Mouse (Mus musculus) MEL (cell line): ENCODE results near the gene Apol8. TPM values are rescaled to one million over a fixed set of nuclear protein-coding genes. Genes with fewer than 3 reads are reported as not detected.
"Not testable (repeated sequence)": the region's sequence is repeated elsewhere in the genome, so short reads cannot be mapped to it uniquely, and the experiment has no call there.

Experiments used
- DNase-seq: peaks from one replicate; pipeline ENCODE4 v3.0.0; 2011; ENCODE audit warnings: low read depth, low spot score
- H3K27ac ChIP-seq: 2 replicates; pipeline ENCODE4 v1.5.1; 2012; ENCODE audit warnings: low read depth, mild to moderate bottlenecking, control low read depth, low read length, moderate library complexity; ENCODE audit not compliant: control insufficient read depth
- H3K27me3 ChIP-seq, 2 experiments: fragments of 150-350 bp in 1 of 2; sonication (generic) in 1 of 2; 2 replicates each; pipeline ENCODE4 v1.6.1; 2012; ENCODE audit warnings: low read length in 2 of 2, mild to moderate bottlenecking in 2 of 2, improper control_type of control experiment in 1 of 2, moderate library complexity in 1 of 2; ENCODE audit not compliant: insufficient read depth in 2 of 2, control insufficient read depth in 1 of 2
- H3K36me3 ChIP-seq, 2 experiments: 2 replicates each; pipeline ENCODE4 v1.6.1; 2012 to 2014; ENCODE audit warnings: low read length in 2 of 2, improper control_type of control experiment in 1 of 2, inconsistent platforms in 1 of 2, mild to moderate bottlenecking in 1 of 2; ENCODE audit not compliant: insufficient read depth in 2 of 2, control insufficient read depth in 1 of 2
- H3K4me1 ChIP-seq, 2 experiments: fragments of 150-350 bp in 1 of 2; sonication (generic) in 1 of 2; 2 replicates each; pipeline ENCODE4 v1.6.1; 2012; ENCODE audit warnings: low read length in 2 of 2, improper control_type of control experiment in 1 of 2, mild to moderate bottlenecking in 1 of 2; ENCODE audit not compliant: insufficient read depth in 2 of 2, control insufficient read depth in 1 of 2
- H3K4me3 ChIP-seq, 2 experiments: fragments of 150-350 bp in 1 of 2; sonication (generic) in 1 of 2; 2 replicates each; pipeline ENCODE4 v1.5.1; 2012; ENCODE audit warnings: low read depth in 2 of 2, low read length in 2 of 2, mild to moderate bottlenecking in 2 of 2, moderate library complexity in 2 of 2, control low read depth in 1 of 2, improper control_type of control experiment in 1 of 2; ENCODE audit not compliant: control insufficient read depth in 1 of 2, insufficient read depth in 1 of 2
- H3K79me2 ChIP-seq: 2 replicates; pipeline ENCODE4 v1.6.1; 2012; ENCODE audit warnings: mild to moderate bottlenecking, low read length, moderate library complexity; ENCODE audit not compliant: control insufficient read depth, poor library complexity, insufficient read depth
- H3K9ac ChIP-seq: 2 replicates; pipeline ENCODE4 v1.6.1; 2012; ENCODE audit warnings: low read depth, mild to moderate bottlenecking, control low read depth, low read length, moderate library complexity; ENCODE audit not compliant: control insufficient read depth, poor library complexity, severe bottlenecking
- H3K9me3 ChIP-seq: fragments of 150-350 bp; sonication (generic); replicated peaks from 2 replicates; pipeline ENCODE4 v1.6.1; 2012; ENCODE audit warnings: mild to moderate bottlenecking, low read length, improper control_type of control experiment, moderate library complexity; ENCODE audit not compliant: insufficient read depth
- polyA plus RNA-seq, 2 experiments: library from polyadenylated mRNA; stranded (reverse) in 1 of 2; unstranded in 1 of 2; fragments of >175 nt in 1 of 2; fragments of >200 nt in 1 of 2; gene quantifications; 2 replicates each; pipeline versions ENCODE4 v1.2.1 to v1.2.4; 2012; ENCODE audit warnings: low replicate concordance in 2 of 2, low read depth in 1 of 2; ENCODE audit not compliant: insufficient read length in 2 of 2, insufficient read depth in 1 of 2, missing spikeins in 1 of 2
- total RNA-seq: library from RNA; depleted of rRNA; stranded (reverse); fragments of 300-350 nt; gene quantifications from 2 replicates; pipeline ENCODE4 v1.2.3, GENCODE M21; 2012; rRNA removed

Gene Apol8
- total and polyA plus RNA-seq, 3 experiments: 0.74 to 1.4 TPM; not detected in 1

- not testable (repeated sequence) for H3K4me1 ChIP-seq, H3K4me3 ChIP-seq, DNase-seq
Measured at GRCm38 (mm10) chr15:77705306-77705705, 51.5 kb downstream of the Apol8 start.

GRCm38 (mm10) chr15:77698656-77699055 lies 58.1 kb downstream of the Apol8 start, which contains the start of gene Apol7e:
Gene Apol7e (plus strand): TSS chr15:77698857.
- not testable (repeated sequence) for H3K4me3 ChIP-seq, DNase-seq, H3K27ac ChIP-seq, H3K9ac ChIP-seq, H3K36me3 ChIP-seq, H3K4me1 ChIP-seq, H3K79me2 ChIP-seq, H3K27me3 ChIP-seq, H3K9me3 ChIP-seq

More at GRCm38 (mm10) chr15:77705306-77705705, 51.5 kb downstream of the Apol8 start:
- H3K9me3 ChIP-seq, H3K36me3 ChIP-seq, H3K27me3 ChIP-seq, H3K9ac ChIP-seq, H3K79me2 ChIP-seq, H3K27ac ChIP-seq: not testable (repeated sequence)

Other genes starting within 250 kb of the Apol8 start
- gene Apol11a, start 248.7 kb downstream of the Apol8 start, total RNA-seq: 0.12 TPM in 1 of 2 replicates, not detected in the other
- gene Apol11a, start 248.7 kb downstream of the Apol8 start, polyA plus RNA-seq: not detected
- gene Apol7c, start 223.7 kb downstream of the Apol8 start, total RNA-seq: not detected in 2 replicates
- gene Apol7c, start 223.7 kb downstream of the Apol8 start, polyA plus RNA-seq: not detected
- gene 1700025B11Rik, start 195.1 kb downstream of the Apol8 start, total RNA-seq: not detected in 2 replicates
- not detected for gene 1700025B11Rik, start 195.1 kb downstream of the Apol8 start, polyA plus RNA-seq
- 0.07 and 0.08 TPM in 2 replicates for gene Apol10b, start 160.9 kb downstream of the Apol8 start, total RNA-seq
- gene Apol10b, start 160.9 kb downstream of the Apol8 start, polyA plus RNA-seq: under 1 TPM in 1 of 2 experiments, not detected in 1; 0.19 TPM
- gene Gm36245, start 157.7 kb downstream of the Apol8 start, total RNA-seq: not detected in 2 replicates
- gene Gm36245, start 157.7 kb downstream of the Apol8 start, polyA plus RNA-seq: not detected
- 0.52 and 1.3 TPM in 2 replicates for gene Apol11b, start 113.7 kb downstream of the Apol8 start, total RNA-seq
- under 1 TPM in 1 of 2 experiments, not detected in 1; 0.39 TPM for gene Apol11b, start 113.7 kb downstream of the Apol8 start, polyA plus RNA-seq
- gene Apol7e, start 58.1 kb downstream of the Apol8 start, total RNA-seq: not detected in 2 replicates
- gene Apol7e, start 58.1 kb downstream of the Apol8 start, polyA plus RNA-seq: not detected
- not detected in 2 replicates for gene Apol9b, start 28.0 kb downstream of the Apol8 start, total RNA-seq
- not detected for gene Apol9b, start 28.0 kb downstream of the Apol8 start, polyA plus RNA-seq
- 59.3 and 65.1 TPM in 2 replicates for gene Myh9, start 85.2 kb upstream of the Apol8 start, total RNA-seq
- 100 to 1,000 TPM; 158 to 176 TPM for gene Myh9, start 85.2 kb upstream of the Apol8 start, polyA plus RNA-seq
- 188 and 207 TPM in 2 replicates for gene Txn2, start 172.0 kb upstream of the Apol8 start, total RNA-seq
- gene Txn2, start 172.0 kb upstream of the Apol8 start, polyA plus RNA-seq: 100 to 1,000 TPM; 114 to 416 TPM
- 6.3 and 9.9 TPM in 2 replicates for gene Foxred2, start 199.7 kb upstream of the Apol8 start, total RNA-seq
- gene Foxred2, start 199.7 kb upstream of the Apol8 start, polyA plus RNA-seq: 10 to 100 TPM in 1 of 2 experiments, not detected in 1; 12.2 TPM
- 507 and 521 TPM in 2 replicates for gene Eif3d, start 213.8 kb upstream of the Apol8 start, total RNA-seq
- 100 to 1,000 TPM; 619 to 738 TPM for gene Eif3d, start 213.8 kb upstream of the Apol8 start, polyA plus RNA-seq